Mouse (Mus musculus): ENCODE results near the gene Patl2. TPM values are rescaled to one million over a fixed set of nuclear protein-coding genes. Genes with fewer than 3 reads are reported as not detected.

The Patl2 gene
- polyA plus RNA-seq, 1 experiment from 2014 or later, result not detected

GRCm38 (mm10) chr2:122152850-122153249 lies 33.1 kb downstream of the Patl2 start:
- Histone ChIP-seq H3K4me1 (ENCODE audit: control insufficient read depth in 2 of 2, insufficient read depth in 2 of 2, low read length in 2 of 2) (peaks cover 0 to 11% of the 10 kb centered on the region in 2 experiments; a peak in 1 of 4 replicates), H3K9ac (ENCODE audit: low read length) (no peak overlapping the region), H3K4me3 (ENCODE audit: control insufficient read depth in 1 of 2, insufficient read depth in 1 of 2, low read depth in 1 of 2, low read length in 2 of 2) (no peak overlapping the region), H3K9me3 (ENCODE audit: control insufficient read depth, low read length) (no peaks in the 10 kb centered on the region), H3K4me2 (ENCODE audit: low read length) (no peak overlapping the region), H3K27me3 (ENCODE audit: control insufficient read depth, insufficient read depth, low read length) (no peaks in the 10 kb centered on the region), H3K36me3 (ENCODE audit: control insufficient read depth, insufficient read depth, low read length) (peaks cover 17% of the 10 kb centered on the region), H3K27ac (replicated peaks in 1 of 2; ENCODE audit: control insufficient read depth in 1 of 2, insufficient read depth in 1 of 2, low read depth in 2 of 2, low read length in 2 of 2) (no peak overlapping the region)
- 71% methylated on average over 3 of the region's 3 CpGs for WGBS
- no peak for ATAC-seq (ENCODE audit: insufficient number of reproducible peaks, insufficient read depth, low FRiP score, low read depth)

GRCm38 (mm10) chr2:122151221-122151620 lies 34.8 kb downstream of the Patl2 start:
- Histone ChIP-seq H3K9me3 (ENCODE audit: control insufficient read depth, low read length) (no peaks in the 10 kb centered on the region), H3K4me3 (ENCODE audit: control insufficient read depth in 1 of 2, insufficient read depth in 1 of 2, low read depth in 1 of 2, low read length in 2 of 2) (no peak overlapping the region), H3K4me2 (ENCODE audit: low read length) (no peak overlapping the region), H3K9ac (ENCODE audit: low read length) (no peak overlapping the region), H3K27me3 (ENCODE audit: control insufficient read depth, insufficient read depth, low read length) (no peaks in the 10 kb centered on the region), H3K27ac (replicated peaks in 1 of 2; ENCODE audit: control insufficient read depth in 1 of 2, insufficient read depth in 1 of 2, low read depth in 2 of 2, low read length in 2 of 2) (no peak overlapping the region), H3K36me3 (ENCODE audit: control insufficient read depth, insufficient read depth, low read length) (peaks cover 17% of the 10 kb centered on the region), H3K4me1 (ENCODE audit: control insufficient read depth in 2 of 2, insufficient read depth in 2 of 2, low read length in 2 of 2) (peaks cover 0 to 19% of the 10 kb centered on the region in 2 experiments; a peak in 1 of 4 replicates)
- ATAC-seq (ENCODE audit: insufficient number of reproducible peaks, insufficient read depth, low FRiP score, low read depth), result no peak
- 94% methylated on average over 1 of the region's 1 CpGs for WGBS

- H3K4me1 ChIP-seq (ENCODE audit: control insufficient read depth in 2 of 2, insufficient read depth in 2 of 2, low read length in 2 of 2), result peaks cover 0 to 19% of the 10 kb centered on the region in 2 experiments; a peak in 1 of 4 replicates
- H3K27ac ChIP-seq (replicated peaks in 1 of 2; ENCODE audit: control insufficient read depth in 1 of 2, insufficient read depth in 1 of 2, low read depth in 2 of 2, low read length in 2 of 2), result no peak overlapping the region
- 71% methylated on average over 3 of the region's 3 CpGs for WGBS
- no peak overlapping the region for H3K9ac ChIP-seq (ENCODE audit: low read length)
- H3K36me3 ChIP-seq (ENCODE audit: control insufficient read depth, insufficient read depth, low read length), result peaks cover 17% of the 10 kb centered on the region
- no peak overlapping the region for H3K4me3 ChIP-seq (ENCODE audit: control insufficient read depth in 1 of 2, insufficient read depth in 1 of 2, low read depth in 1 of 2, low read length in 2 of 2)
- ATAC-seq (ENCODE audit: insufficient number of reproducible peaks, insufficient read depth, low FRiP score, low read depth), result no peak
- no peaks in the 10 kb centered on the region for H3K9me3 ChIP-seq (ENCODE audit: control insufficient read depth, low read length)
- H3K4me2 ChIP-seq (ENCODE audit: low read length), result peak overlapping the region; percentile 68; the same call in 1 of the 2 replicates
- no peaks in the 10 kb centered on the region for H3K27me3 ChIP-seq (ENCODE audit: control insufficient read depth, insufficient read depth, low read length)
Measured at GRCm38 (mm10) chr2:122149716-122150115, 36.3 kb downstream of the Patl2 start.

- no peak for ATAC-seq (ENCODE audit: insufficient number of reproducible peaks, insufficient read depth, low FRiP score, low read depth)
- no peak overlapping the region for H3K9ac ChIP-seq (ENCODE audit: low read length)
- WGBS, result 89% methylated on average over 6 of the region's 6 CpGs
Measured at GRCm38 (mm10) chr2:122149316-122149715, 36.7 kb downstream of the Patl2 start.

GRCm38 (mm10) chr2:122148242-122148917 lies 37.6 kb downstream of the Patl2 start:
- no peak for ATAC-seq (ENCODE audit: insufficient number of reproducible peaks, insufficient read depth, low FRiP score, low read depth)
- Histone ChIP-seq H3K9ac (ENCODE audit: low read length) (peak overlapping the region; percentile 82), H3K4me3 (ENCODE audit: control insufficient read depth in 1 of 2, insufficient read depth in 1 of 2, low read depth in 1 of 2, low read length in 2 of 2) (peak overlapping the region; percentile 55 to 80), H3K27ac (replicated peaks in 1 of 2; ENCODE audit: control insufficient read depth in 1 of 2, insufficient read depth in 1 of 2, low read depth in 2 of 2, low read length in 2 of 2) (peak overlapping the region; percentile 79; a peak in 2 of 4 replicates), H3K36me3 (ENCODE audit: control insufficient read depth, insufficient read depth, low read length) (peaks cover 17% of the 10 kb centered on the region), H3K4me2 (ENCODE audit: low read length) (peak overlapping the region; percentile 68), H3K9me3 (ENCODE audit: control insufficient read depth, low read length) (no peaks in the 10 kb centered on the region), H3K27me3 (ENCODE audit: control insufficient read depth, insufficient read depth, low read length) (no peaks in the 10 kb centered on the region), H3K4me1 (ENCODE audit: control insufficient read depth in 2 of 2, insufficient read depth in 2 of 2, low read length in 2 of 2) (peaks cover 0 to 19% of the 10 kb centered on the region in 2 experiments; a peak in 1 of 4 replicates)
- WGBS, result 36% methylated on average over 18 of the region's 18 CpGs

More at GRCm38 (mm10) chr2:122149316-122149715, 36.7 kb downstream of the Patl2 start:
- peak overlapping the region; percentile 68 for H3K4me2 ChIP-seq (ENCODE audit: low read length)
- peaks cover 0 to 19% of the 10 kb centered on the region in 2 experiments; a peak in 1 of 4 replicates for H3K4me1 ChIP-seq (ENCODE audit: control insufficient read depth in 2 of 2, insufficient read depth in 2 of 2, low read length in 2 of 2)
- H3K4me3 ChIP-seq (ENCODE audit: control insufficient read depth in 1 of 2, insufficient read depth in 1 of 2, low read depth in 1 of 2, low read length in 2 of 2), result no peak overlapping the region
- no peaks in the 10 kb centered on the region for H3K9me3 ChIP-seq (ENCODE audit: control insufficient read depth, low read length)
- H3K27me3 ChIP-seq (ENCODE audit: control insufficient read depth, insufficient read depth, low read length), result no peaks in the 10 kb centered on the region
- peaks cover 17% of the 10 kb centered on the region for H3K36me3 ChIP-seq (ENCODE audit: control insufficient read depth, insufficient read depth, low read length)
- H3K27ac ChIP-seq (replicated peaks in 1 of 2; ENCODE audit: control insufficient read depth in 1 of 2, insufficient read depth in 1 of 2, low read depth in 2 of 2, low read length in 2 of 2), result no peak overlapping the region

- peak within 1 kb of the TSS; percentile 79 for H3K27ac ChIP-seq (replicated peaks in 1 of 2; ENCODE audit: control insufficient read depth in 1 of 2, insufficient read depth in 1 of 2, low read depth in 2 of 2, low read length in 2 of 2)
- peak within 1 kb of the TSS; percentile 68 for H3K4me2 ChIP-seq (ENCODE audit: low read length)
- H3K27me3 ChIP-seq (ENCODE audit: control insufficient read depth, insufficient read depth, low read length), result no peaks in the 10 kb centered on the region
- ATAC-seq (ENCODE audit: insufficient number of reproducible peaks, insufficient read depth, low FRiP score, low read depth), result peak; percentile 94
- peaks cover 13% of the 10 kb centered on the region for H3K36me3 ChIP-seq (ENCODE audit: control insufficient read depth, insufficient read depth, low read length)
- H3K9ac ChIP-seq (ENCODE audit: low read length), result peak within 1 kb of the TSS; percentile 82
- H3K4me1 ChIP-seq (ENCODE audit: control insufficient read depth in 2 of 2, insufficient read depth in 2 of 2, low read length in 2 of 2), result peaks cover 0 to 19% of the 10 kb centered on the region in 2 experiments; a peak in 1 of 4 replicates
- WGBS, result under 1% methylated on average over 40 of the region's 40 CpGs
- H3K9me3 ChIP-seq (ENCODE audit: control insufficient read depth, low read length), result no peaks in the 10 kb centered on the region
- peak within 1 kb of the TSS; percentile 55 to 80 for H3K4me3 ChIP-seq (ENCODE audit: control insufficient read depth in 1 of 2, insufficient read depth in 1 of 2, low read depth in 1 of 2, low read length in 2 of 2)
Measured at GRCm38 (mm10) chr2:122147508-122148241, 38.3 kb downstream of the Patl2 start, which contains the start of gene B2m. TSS of gene B2m (plus strand) at chr2:122147686.

GRCm38 (mm10) chr2:122146687-122147086 lies 39.3 kb downstream of the Patl2 start:
- 38% methylated on average over 6 of the region's 6 CpGs for WGBS
- Histone ChIP-seq H3K9ac (ENCODE audit: low read length) (no peak overlapping the region; the same call in 1 of the 2 replicates), H3K27ac (replicated peaks in 1 of 2; ENCODE audit: control insufficient read depth in 1 of 2, insufficient read depth in 1 of 2, low read depth in 2 of 2, low read length in 2 of 2) (peak overlapping the region; percentile 66 to 71)

More at GRCm38 (mm10) chr2:122146687-122147086, 39.3 kb downstream of the Patl2 start:
- Histone ChIP-seq H3K27me3 (ENCODE audit: control insufficient read depth, insufficient read depth, low read length) (no peaks in the 10 kb centered on the region), H3K4me2 (ENCODE audit: low read length) (peak overlapping the region; percentile 68), H3K9me3 (ENCODE audit: control insufficient read depth, low read length) (no peaks in the 10 kb centered on the region), H3K36me3 (ENCODE audit: control insufficient read depth, insufficient read depth, low read length) (peaks cover 9% of the 10 kb centered on the region), H3K4me1 (ENCODE audit: control insufficient read depth in 2 of 2, insufficient read depth in 2 of 2, low read length in 2 of 2) (peaks cover 0 to 19% of the 10 kb centered on the region in 2 experiments; a peak in 1 of 4 replicates), H3K4me3 (ENCODE audit: control insufficient read depth in 1 of 2, insufficient read depth in 1 of 2, low read depth in 1 of 2, low read length in 2 of 2) (no peak overlapping the region)
- no peak for ATAC-seq (ENCODE audit: insufficient number of reproducible peaks, insufficient read depth, low FRiP score, low read depth)

Measured in heart, embryonic 14.5 days (tissue).